Mouse (Mus musculus) CD8-positive naive resting alpha-beta T cell, adult 57 days (primary cell): ENCODE measurements around the gene Tnmd. TPM values are rescaled to one million over a fixed set of nuclear protein-coding genes. Genes with fewer than 3 reads are reported as not detected.

ENCODE experiments used
- total RNA-seq: library from RNA; stranded (reverse); gene quantifications from one replicate; pipeline ENCODE4 v1.2.4, GENCODE M21; 2023

The Tnmd gene
- total RNA-seq = not detected

DNA sequence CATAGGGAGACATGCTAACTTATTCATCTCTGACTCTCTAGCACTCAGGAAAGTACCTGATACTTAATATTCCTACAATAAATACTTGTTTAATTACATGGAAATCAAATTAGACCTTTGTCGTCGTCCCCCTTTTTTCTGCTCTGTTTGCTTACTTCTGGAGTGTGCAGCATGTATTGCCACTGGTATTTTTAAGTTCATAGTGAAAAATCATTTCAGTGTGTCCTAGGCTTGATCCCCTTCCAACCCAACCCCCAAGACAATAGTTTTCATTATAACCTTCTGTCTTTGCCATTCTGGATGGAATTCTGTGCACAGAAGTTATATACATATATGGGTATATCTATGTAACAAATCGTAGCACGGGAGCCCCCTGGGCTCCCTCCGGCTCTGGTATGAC is at the start of gene Tnmd:
Gene Tnmd (plus strand): TSS at position 301 of the 400 bp plus-strand sequence.

DNA sequence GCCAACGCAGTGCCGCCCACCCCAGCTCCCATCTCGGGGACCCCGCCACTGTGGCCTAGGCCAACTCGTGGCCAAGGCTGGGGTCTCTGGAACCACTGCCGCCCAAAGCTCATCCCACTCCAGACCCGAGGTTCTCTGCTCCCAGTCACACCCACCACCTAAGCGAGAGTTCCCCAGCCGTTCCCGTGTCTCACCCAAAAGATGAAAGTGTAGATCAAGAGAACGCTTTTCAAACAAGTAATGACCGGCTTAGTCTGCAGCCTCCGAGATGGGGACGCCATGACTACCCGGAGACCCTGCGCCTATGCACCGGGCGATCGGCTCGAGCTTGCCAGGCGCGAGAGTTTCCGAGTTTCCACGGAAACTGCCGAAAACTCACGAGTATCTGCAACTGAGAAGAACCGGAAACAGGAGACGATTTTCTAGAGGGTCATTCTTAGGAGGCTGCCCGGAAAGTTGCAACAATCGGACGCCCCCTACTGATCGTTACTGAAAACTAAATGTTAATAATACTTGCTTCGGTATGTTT is 47.3 kb downstream of the Tnmd start, which contains the start of gene Tspan6:
Gene Tspan6 (minus strand): TSS at position 416 of the 529 bp plus-strand sequence.

DNA sequence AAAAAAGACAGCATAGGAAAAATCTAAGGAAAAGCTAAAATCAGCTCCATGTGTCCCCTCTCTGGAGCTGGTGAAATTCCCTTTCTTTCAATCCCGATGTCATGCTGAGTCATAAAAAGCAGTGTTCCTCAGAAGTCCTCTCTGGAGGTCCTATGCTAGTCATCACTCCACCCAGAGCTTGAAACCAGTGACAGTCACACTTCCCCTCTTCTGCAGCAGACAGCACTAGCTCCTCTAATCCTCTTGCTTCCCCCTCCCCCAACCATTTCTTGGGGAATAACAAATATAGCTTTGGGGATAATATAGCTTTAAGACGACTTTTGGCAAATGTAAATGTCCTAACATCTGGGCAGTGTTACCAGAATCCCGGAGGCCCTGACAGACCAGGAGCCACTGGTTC is 57.5 kb downstream of the Tnmd start, which contains the start of gene Srpx2:
Gene Srpx2 (plus strand): TSS at position 166 of the 400 bp plus-strand sequence.

Other genes starting within 250 kb of the Tnmd start
- gene Pcdh19, start 162.0 kb upstream of the Tnmd start, total RNA-seq = not detected
- 2.1 TPM for gene Tspan6, start 47.4 kb downstream of the Tnmd start, total RNA-seq
- not detected for gene Srpx2, start 57.4 kb downstream of the Tnmd start, total RNA-seq
- gene Sytl4, start 130.8 kb downstream of the Tnmd start, total RNA-seq = not detected
- 48.0 TPM for gene Cstf2, start 208.2 kb downstream of the Tnmd start, total RNA-seq